Mouse (Mus musculus) heart, adult 11 months (tissue): Measurements from ENCODE around the gene Nfkbil1.

Experiments used
- DNase-seq: peaks from one replicate; pipeline ENCODE4 v3.0.0; 2022

The Nfkbil1 gene

GRCm38 (mm10) chr17:35200398-35200797 is 35.2 kb downstream of the Nfkbil1 start:
- DNase-seq = peak; percentile 97

GRCm38 (mm10) chr17:35198946-35199345 is 36.6 kb downstream of the Nfkbil1 start:
- DNase-seq = peak; percentile 88

GRCm38 (mm10) chr17:35198029-35198428 is 37.6 kb downstream of the Nfkbil1 start:
- no peak for DNase-seq

- no peak for DNase-seq
These were observed 38.5 kb downstream of the Nfkbil1 start for GRCm38 (mm10) chr17:35197126-35197525.

GRCm38 (mm10) chr17:35196321-35196641 is 39.3 kb downstream of the Nfkbil1 start:
- peak; percentile 88 for DNase-seq

- peak; percentile 98 for DNase-seq
These were observed 39.8 kb downstream of the Nfkbil1 start for GRCm38 (mm10) chr17:35195631-35196320.

- no peak for DNase-seq
These were observed 40.6 kb downstream of the Nfkbil1 start for GRCm38 (mm10) chr17:35194844-35195630.

GRCm38 (mm10) chr17:35193881-35194843 is 41.4 kb downstream of the Nfkbil1 start, which contains the start of gene Ltb:
TSS of gene Ltb (plus strand) at chr17:35194439.
- peak; percentile 95 for DNase-seq

- no peak for DNase-seq
These were observed 42.7 kb downstream of the Nfkbil1 start for GRCm38 (mm10) chr17:35192924-35193323.

GRCm38 (mm10) chr17:35191723-35192122 is 43.9 kb downstream of the Nfkbil1 start:
- DNase-seq = no peak

- DNase-seq = no peak
These were observed 45.5 kb downstream of the Nfkbil1 start for GRCm38 (mm10) chr17:35190096-35190495.

GRCm38 (mm10) chr17:35189186-35189585 is 46.4 kb downstream of the Nfkbil1 start:
- peak; percentile 94 for DNase-seq

- peak; percentile 93 for DNase-seq
These were observed 47.5 kb downstream of the Nfkbil1 start, which contains the start of gene Lst1 for GRCm38 (mm10) chr17:35187959-35188610. TSS of gene Lst1 (minus strand) at chr17:35188439.

- no peak for DNase-seq
These were observed 48.2 kb downstream of the Nfkbil1 start for GRCm38 (mm10) chr17:35187345-35187744.

- peak; percentile 96 for DNase-seq
These were observed 48.9 kb downstream of the Nfkbil1 start for GRCm38 (mm10) chr17:35186681-35187080.

- peak; percentile 98 for DNase-seq
These were observed 49.7 kb downstream of the Nfkbil1 start for GRCm38 (mm10) chr17:35185639-35186611.

GRCm38 (mm10) chr17:35180093-35180492 is 55.5 kb downstream of the Nfkbil1 start:
- DNase-seq = no peak

- DNase-seq = peak; percentile 98
These were observed 57.1 kb downstream of the Nfkbil1 start for GRCm38 (mm10) chr17:35178528-35178927.

GRCm38 (mm10) chr17:35175968-35176367 is 59.6 kb downstream of the Nfkbil1 start, which contains the start of gene Aif1:
TSS of gene Aif1 (minus strand) at chr17:35176068.
- DNase-seq = no peak

GRCm38 (mm10) chr17:35175382-35175781 is 60.2 kb downstream of the Nfkbil1 start:
- DNase-seq = no peak
